Mouse (Mus musculus) urinary bladder, adult 18-20 months (tissue): ENCODE data around the gene Ilk.

ENCODE experiments used
- DNase-seq, 2 experiments: peaks; one replicate each; pipeline ENCODE4 v3.0.0; 2022; ENCODE audit warnings: low spot score in 2 of 2, mixed read lengths in 2 of 2

The Ilk gene

DNA sequence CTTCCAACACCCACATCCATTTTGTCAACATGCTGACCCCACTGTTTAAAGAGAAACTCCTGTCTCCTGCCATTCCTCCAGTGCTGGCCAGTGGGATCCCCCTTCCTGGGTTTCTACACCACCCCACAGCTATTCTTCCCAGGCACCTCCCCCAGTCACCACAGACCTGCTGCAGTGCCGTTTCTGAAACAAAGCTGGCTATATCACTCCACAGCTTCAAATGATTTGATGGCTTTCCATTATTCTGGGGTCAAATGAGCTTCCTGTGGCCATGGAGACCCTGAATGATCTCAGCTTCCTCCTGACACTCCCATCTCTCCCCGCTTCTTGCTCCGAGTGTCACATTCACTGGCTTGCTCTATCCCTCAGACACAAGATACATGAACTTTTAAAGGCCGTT is 48.2 kb downstream of the Ilk start:
- DNase-seq: no peak

DNA sequence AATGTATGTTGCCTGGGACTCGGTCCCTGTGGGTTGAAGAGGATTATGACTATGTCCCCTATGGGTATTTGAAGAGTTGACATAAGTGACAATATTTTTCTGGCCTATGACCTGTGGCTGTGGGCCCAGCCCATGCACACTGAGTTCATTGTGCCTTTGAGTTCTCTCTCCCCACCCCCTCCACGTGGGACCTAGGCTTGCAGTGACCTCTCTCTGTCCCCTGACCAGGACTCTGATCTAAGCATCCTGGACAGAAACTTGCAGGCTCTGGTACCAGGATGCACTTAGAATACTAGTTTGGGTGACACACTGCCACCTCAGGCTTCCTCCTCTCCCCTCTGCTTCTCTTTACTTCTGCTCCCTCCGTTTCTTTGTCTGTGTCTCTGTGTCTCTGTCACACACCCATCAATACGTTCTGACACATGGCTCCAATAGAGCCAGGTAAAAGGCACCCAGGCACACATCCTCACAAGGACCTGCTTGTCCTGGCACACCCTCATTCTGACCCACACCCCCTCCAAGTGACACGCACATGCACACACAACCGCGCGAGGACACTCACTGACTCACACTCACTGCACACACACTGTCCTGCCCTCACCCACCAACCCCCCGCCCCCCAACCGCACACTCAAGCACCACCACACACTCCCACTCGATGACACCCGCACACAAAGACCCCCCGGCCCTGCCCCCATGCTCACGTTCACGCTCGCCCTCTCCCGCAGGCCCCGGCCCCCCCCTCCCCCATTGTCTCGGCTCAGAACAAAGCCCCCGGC is 50.3 kb downstream of the Ilk start:
- no peak for DNase-seq

DNA sequence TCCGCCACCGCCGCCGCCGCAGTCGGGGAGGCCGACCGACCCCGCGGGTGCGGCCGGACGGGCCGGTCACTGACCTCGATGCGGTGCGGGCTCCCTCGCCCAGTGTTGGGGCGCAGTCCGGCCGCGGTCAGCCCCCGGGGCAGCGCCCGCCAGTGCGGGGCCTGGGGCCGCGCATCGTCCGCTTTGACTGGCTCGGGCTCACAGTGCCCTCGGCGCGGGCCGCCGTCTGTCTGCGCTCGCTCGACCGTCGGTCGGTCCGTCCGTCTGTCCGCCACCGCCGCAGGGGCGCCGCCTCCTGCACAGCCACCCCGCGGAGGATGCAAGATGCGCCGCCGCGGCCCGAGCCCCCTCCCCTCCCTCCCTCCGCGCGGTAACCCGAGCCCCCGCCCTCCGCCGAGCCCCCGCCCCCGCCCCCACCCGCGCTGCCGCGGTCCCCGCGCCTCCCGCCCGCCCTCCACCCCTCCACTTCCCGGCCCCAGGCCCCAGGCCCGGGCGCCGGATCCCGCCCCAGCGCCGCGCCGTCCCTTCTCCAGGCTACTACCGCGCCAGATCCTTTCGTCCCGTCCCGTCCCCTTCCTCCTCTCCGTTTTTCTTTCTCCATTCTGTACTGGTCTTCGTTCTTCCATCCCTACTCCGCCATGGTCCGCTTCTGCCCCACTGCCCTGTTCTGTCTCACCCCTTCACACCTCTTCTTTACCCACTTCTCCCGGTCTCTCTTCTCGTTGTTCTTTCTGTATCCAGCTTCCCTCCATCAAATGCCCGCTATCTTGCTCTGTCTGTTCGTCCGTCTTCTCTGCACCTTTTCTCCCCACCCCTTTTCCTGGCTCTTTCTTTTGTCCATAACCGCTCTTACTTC is 51.1 kb downstream of the Ilk start, which contains the start of gene Dchs1:
Dchs1 (minus strand) TSS at position 370 of the 856 bp plus-strand sequence.
- no peak for DNase-seq

DNA sequence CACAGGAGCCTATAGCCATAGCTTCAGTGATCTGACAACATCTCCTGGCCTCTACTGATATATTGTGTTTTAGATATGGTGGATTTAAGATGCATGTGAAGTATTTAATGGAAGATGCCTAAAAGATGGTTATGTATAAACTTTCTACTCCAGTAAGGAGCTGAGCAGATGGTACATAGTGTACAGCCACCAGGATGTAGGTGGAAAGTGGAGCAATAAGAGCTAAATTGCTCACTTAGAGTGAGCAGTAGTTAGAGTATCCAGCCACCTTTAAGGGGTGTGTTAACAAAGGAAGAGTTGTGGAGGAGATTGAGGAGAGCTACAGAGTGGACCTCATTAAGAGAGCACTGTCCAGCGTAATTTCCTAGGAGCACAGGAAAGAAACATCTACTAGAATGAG is 54.8 kb downstream of the Ilk start:
- DNase-seq: no peak
